Mouse (Mus musculus) urinary bladder, postnatal 36 days (tissue): Measurements from ENCODE around the gene Dppa2.
"Not testable (repeated sequence)": the region's sequence is repeated elsewhere in the genome, so short reads cannot be mapped to it uniquely, and the experiment has no call there.

Source experiments
- DNase-seq, 2 experiments: peaks; one replicate each; pipeline ENCODE4 v3.0.0; 2022; ENCODE audit warnings: low spot score in 2 of 2, mixed read lengths in 1 of 2

The Dppa2 gene

DNA sequence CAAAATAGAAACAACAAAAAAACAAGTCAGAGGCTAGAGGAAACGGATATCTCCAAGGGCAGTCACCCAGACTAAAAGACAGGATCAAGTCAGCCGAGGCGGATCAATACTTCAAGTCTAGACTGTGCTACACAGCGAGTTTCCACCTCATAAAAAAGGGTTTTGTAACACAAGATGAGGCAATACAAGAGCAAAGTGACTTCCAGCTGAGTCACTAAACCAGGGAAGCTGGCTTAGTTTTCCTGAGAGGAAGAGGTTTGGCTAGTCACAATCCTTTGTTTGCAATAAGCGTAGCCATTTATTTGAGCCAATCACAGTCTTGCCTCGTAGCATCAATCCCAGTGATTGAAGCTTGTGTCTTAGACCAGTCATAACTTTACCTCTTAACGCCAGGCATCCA is at the start of gene Dppa2:
Dppa2 (plus strand) TSS at position 400 of the 400 bp plus-strand sequence.
- no peak for DNase-seq

DNA sequence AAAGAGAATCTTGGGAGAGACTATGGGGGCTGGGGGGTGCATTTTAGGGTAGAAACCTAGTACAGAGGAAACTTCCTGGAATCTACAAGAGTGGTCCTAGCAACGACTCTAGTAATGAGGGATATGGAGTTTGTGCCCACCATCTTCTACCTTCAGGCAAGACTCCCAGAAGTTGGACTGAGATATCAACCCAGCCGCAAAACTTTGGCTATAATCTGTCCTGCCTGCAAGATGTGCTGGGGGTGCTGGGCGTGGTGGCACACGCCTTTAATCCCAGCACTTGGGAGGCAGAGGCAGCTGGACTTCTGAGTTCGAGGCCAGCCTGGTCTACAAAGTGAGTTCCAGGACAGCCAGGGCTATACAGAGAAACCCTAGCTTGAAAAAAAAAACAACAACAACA is 49.1 kb upstream of the Dppa2 start:
- no peak for DNase-seq

DNA sequence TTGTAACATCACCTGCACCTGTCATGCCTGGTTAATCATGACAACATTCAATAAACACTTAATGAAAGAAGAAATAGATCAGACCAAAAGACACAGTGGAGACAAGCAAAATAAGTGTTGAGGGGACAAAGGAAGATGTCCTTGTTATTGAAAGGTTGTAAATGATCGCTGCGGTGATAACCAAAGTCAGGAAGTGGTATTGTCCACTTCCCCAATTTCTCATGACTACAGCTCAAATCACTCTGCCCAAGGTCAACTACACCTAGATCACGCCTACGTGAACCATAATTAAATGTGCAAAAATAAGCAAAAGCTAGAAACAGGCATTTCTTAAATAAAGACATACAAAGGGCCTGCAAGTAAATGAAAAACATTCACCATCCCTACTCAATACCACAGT is 44.2 kb upstream of the Dppa2 start:
- DNase-seq: no peak

DNA sequence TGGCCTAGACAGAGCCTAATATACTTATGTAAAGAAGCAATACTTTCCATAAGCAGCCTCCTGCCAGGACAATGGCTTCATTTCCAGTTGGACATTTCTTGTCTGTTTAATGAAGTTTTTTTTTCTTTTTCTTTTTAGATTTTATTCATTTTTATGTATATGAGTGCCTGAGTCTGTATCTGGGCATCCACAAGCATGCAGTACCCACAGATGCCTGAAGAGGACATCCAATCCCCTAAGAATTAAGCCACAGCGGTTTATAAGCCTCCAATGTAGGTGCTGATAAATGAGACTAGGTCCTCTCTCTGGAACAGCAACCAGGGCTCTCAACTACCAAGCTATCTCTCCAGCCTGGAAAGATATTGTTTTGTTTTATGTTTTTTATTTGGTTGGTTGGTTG is 40.8 kb upstream of the Dppa2 start:
- no peak for DNase-seq

- no peak for DNase-seq
Observed at GRCm38 (mm10) chr16:48265856-48266255, 37.9 kb upstream of the Dppa2 start.

DNA sequence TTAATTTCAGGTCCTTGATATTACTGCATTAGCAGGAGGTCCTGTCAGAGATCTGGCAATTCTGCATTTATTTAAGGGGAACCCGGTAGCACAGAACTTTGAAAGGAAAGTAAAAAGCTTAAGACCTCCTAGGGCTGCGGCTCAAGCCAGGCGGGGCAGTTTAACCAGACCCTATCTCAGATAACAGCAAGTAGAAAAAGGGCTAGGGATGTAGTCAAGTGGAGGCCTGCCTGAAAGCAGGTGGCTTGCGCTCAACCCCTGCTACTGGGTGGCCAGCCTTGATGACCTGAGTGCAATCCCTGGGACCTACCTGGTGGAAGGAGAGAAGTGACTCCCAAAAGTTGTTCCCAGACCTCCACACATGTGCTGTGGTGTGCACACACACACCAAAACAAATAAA is 26.8 kb upstream of the Dppa2 start:
- DNase-seq: no peak

DNA sequence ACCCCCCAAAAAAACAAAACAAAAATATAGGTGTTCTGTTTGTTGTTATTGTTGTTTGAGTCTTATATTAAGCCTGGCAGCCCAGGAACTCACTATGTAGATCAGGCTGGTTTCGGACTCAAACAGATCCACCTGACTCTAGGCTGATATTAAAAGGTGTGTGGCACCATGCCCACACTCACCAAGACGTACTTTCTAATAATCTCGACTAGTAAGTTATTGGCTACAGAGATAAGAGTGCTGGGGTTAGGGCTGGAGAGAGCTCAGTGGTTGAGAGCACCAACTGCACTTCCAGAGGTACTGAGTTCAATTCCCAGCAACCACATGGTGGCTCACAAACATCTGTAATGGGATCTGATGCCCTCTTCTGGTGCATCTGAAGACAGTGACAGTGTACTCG is 22.8 kb upstream of the Dppa2 start:
- DNase-seq: no peak

DNA sequence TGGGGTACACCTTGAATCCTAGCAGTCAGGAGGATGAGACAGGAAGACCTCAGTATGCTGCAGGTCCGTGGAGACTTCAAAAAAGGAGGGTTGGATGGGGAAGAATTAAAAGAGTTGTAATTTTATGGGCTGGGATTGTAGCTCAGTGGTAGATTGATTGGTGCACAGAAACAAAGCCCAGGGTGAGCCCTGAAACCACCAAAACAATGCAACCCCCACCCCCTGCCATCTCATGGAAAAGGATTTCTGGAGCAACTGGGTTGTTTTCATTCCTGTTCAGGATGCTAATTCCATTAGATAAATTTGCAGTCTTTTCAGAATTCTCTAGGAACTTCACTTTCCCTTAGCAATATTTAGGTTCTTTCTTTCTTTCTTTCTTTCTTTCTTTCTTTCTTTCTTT is 20.9 kb upstream of the Dppa2 start:
- DNase-seq: no peak

DNA sequence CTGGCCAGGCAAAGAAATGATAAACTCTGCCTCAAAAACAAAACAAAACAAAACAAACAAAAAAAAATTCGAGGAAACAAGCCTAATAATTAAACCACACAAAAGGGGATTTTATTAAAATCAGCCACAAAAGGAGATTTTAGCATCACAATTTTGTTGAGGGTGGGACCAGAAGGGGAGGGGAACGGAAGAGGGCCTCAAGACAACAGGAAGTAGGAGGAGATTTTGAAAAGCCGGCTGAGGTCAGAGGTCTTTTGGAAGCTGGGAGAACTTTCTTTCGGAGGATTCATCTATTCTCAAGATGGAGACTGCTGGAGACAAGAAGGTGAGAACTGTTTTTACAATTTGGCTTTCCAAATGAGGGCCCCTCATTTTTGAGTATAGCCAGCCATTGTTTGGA is 20.2 kb upstream of the Dppa2 start, which contains the start of gene Dppa4:
Dppa4 (plus strand) TSS at position 217 of the 400 bp plus-strand sequence.
- no peak for DNase-seq

DNA sequence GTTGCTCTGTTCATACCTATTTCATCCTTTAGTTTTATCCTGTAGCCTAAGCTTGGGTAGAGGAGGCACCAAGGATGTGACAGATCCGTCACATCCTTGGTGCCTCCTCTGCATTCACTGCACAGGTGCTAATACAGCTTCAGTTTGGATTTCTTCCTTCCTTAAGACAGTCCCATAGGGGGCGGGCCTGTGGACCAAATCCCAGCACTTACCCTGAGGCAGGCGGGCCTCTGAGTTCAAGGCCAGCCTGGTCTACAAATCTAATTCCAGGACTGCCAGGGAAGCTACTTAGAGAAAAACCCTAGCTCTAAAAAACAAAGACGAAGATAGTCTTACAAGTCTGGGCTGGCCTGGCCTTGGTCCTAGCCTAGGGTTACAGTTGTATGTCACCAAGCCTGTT is 18.2 kb upstream of the Dppa2 start:
- no peak for DNase-seq

DNA sequence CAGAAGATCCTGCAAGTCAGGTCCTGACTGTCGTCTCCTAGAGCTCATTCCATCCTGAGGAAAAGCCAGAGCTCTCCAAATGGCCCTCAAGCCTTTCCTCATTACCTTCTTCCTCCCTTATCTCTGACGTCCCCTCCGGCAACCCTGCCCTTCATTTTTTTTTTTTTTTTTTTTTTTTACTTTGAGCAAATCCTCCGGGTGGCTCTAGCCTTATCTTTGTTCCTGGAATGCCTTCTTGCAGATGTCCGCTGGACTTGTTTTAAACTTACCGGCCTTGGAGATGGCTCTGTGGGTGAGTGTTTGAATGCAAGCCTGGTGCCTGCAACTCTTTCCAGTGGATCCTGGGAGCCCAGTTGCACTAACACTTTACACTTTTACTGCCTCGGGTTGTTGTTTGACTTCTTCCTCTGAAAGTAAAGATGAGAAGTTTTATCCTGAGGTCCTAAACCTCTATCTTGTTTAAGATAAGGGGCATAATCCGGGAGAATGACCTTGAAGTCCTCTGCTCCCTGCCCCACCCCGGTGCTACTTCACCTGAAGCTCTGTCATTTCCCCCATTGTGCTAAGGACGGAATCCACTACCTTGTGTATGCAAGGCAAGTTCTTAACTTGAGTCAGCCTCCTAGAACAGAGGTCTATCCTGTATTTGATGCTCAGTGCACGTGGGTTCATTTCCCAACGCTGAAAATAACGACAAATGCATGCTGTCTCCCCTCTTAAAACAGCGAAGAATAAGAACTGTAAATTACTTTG is 6.1 kb upstream of the Dppa2 start:
- DNase-seq: no peak

DNA sequence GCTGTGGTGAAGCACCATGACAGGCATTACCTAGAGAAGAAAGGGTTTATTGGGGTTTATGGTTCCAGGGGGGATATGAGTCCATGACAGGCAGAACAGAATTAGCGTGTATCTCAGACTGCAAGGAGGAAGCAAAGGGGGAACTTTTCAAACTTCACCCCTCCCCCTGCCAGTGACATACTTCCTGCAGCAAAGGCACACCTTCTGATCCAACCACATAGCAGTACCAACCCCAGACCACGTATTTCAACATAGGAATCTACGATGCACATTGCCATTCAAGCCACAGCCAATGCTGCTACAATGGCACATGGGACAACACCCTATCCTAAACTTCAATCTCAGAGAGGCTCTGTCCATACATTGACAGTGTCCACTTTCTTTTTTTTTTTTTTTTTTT is 3.8 kb upstream of the Dppa2 start:
- DNase-seq: no peak

GRCm38 (mm10) chr16:48303983-48304382 is 275 bp downstream of the Dppa2 start:
- no peak for DNase-seq

DNA sequence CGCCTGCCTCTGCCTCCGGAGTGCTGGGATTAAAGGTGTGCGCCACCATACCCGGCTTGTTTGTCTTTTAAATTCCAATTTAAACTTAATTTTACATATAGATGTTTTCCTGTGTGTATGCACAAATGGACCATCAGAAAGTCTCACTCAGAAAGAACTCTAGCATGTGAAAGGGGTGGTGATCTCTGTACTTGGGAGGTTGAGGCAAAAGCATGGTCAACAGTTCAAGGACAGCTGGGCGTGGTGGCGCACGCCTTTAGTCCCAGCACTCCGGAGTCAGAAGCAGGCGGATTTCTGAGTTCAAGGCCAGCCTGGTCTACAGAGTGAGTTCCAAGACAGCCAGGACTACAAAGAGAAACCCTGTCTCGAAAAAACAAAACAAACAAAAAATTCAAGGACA is 5.2 kb downstream of the Dppa2 start:
- DNase-seq: not testable (repeated sequence)

- no peak for DNase-seq
Observed at GRCm38 (mm10) chr16:48309912-48310630, 6.4 kb downstream of the Dppa2 start.

DNA sequence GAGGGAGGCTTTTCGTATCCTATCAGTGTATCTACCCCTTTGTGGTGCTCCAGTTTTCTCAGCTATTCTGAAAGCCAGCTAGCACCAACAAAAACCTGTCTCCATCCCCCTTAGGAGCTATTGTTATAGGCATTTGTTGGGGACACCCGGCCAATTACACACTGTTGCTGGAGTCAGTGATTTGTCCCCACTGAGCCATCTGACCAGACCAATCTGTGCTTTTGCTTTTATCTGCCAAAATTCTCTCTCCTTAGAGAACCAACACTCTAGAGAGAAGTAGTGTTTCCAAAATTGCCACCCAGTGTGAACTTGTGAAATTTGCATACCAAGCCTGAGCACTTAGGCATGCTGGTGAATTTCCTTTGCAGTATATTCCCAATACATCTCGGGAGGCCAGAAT is 11.6 kb downstream of the Dppa2 start:
- DNase-seq: no peak

DNA sequence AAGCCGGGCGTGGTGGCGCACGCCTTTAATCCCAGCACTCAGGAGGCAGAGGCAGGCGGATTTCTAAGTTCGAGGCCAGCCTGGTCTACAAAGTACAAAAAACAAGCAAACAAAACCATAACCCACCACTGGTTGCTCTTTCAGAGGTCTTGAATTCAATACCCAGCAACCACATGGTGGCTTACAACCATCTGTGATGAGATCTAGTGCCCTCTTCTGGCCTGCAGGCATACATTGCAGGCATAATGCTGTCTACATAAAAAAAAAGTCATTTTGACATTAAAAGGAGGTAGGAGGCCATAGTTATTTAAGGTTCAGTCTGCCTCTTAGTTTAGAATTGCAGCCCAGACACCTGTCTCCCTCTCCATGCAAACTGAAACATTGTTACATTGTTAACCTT is 17.1 kb downstream of the Dppa2 start:
- DNase-seq: no peak

GRCm38 (mm10) chr16:48323133-48323532 is 19.4 kb downstream of the Dppa2 start:
- DNase-seq: no peak

DNA sequence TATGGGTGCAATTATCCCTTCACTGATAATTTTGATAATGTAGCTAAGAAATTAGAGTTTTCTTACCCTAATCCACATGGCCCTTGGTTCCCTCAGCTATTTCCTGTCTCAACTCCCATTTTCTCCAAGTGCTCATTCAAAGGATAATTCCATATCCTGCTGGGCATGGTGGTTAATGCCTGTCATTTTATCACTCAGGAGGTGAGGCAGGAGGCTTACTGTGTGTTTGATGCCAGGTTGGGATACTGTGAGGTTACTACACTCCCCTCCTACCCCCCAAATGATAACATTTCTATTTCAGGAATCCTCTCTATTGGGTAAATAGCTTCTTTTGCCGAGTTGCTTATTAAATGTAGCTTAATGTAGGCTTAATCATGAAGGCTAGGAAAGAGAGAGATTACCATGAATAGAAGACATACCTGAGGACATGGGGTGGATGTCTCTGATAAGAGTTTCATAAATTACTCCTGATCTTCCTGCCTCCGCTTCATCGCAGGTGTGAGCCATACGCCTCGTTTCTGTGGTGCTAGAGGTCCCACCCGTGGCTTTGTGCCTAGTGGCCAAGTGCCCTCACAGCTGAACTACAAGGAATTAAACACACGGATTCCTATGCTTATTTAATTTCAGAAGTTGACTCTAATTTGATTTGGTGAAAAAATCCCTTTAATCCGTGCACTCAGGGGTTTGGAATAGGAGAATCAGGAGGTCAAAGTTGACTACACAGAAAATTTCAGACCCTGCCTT is 20.1 kb downstream of the Dppa2 start:
- DNase-seq: no peak

DNA sequence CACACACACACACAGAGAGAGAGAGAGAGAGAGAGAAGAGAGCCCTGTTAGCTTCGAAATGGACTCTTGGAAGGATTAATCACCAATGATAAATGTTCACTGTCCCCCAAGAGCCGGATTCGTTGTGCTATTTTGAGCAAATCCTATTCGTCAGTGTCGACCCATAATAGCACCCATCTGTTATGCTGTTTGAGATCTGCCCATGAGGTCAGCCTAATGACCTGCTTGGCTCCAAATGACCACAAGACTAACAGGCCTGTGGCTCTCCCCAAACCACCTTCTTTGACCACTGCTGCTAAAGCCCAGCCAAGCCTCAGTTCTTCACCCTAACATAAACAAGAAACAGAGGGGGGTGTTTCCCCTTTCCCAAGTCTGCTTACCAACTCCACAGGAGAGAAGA is 23.2 kb downstream of the Dppa2 start:
- no peak for DNase-seq

GRCm38 (mm10) chr16:48328420-48328819 is 24.7 kb downstream of the Dppa2 start:
- no peak for DNase-seq

- no peak for DNase-seq
Observed at GRCm38 (mm10) chr16:48331822-48332221, 28.1 kb downstream of the Dppa2 start.

DNA sequence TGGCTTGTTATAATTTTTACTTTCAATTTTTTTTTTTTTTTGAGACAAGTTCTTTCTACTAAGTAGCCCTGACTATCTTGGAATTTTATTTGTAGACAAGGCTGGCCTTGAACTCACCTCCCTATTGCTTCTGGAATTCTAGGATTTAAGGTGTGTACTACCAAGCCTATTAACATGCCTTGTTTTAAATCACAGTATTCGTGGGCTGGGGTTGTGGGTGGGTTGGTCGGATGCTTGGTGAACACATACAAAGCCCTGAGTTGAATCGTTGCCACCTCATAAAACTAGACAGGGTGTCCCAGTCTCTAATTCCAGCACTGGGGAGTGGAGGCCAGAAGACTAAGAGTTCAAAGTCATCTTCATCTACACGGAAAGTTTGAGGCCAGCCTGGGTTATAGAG is 31.6 kb downstream of the Dppa2 start:
- no peak for DNase-seq
